Mouse (Mus musculus) lung, adult 18-20 months (tissue): ENCODE results near the gene Tnfsf9.

Source experiments
- DNase-seq, 2 experiments: peaks; one replicate each; pipeline ENCODE4 v3.0.0; 2022; ENCODE audit warnings: mixed read lengths in 2 of 2

Gene Tnfsf9

GRCm38 (mm10) chr17:57135635-57136034 lies 30.5 kb downstream of the Tnfsf9 start:
- DNase-seq = no peak

- no peak for DNase-seq
Measured at GRCm38 (mm10) chr17:57138676-57139075, 33.6 kb downstream of the Tnfsf9 start.

- no peak for DNase-seq
Measured at GRCm38 (mm10) chr17:57139708-57140107, 34.6 kb downstream of the Tnfsf9 start.

GRCm38 (mm10) chr17:57143704-57144103 lies 38.6 kb downstream of the Tnfsf9 start:
- no peak for DNase-seq

- DNase-seq = no peak
Measured at GRCm38 (mm10) chr17:57145115-57145514, 40.0 kb downstream of the Tnfsf9 start.

GRCm38 (mm10) chr17:57148343-57148742 lies 43.2 kb downstream of the Tnfsf9 start:
- no peak for DNase-seq

- no peak for DNase-seq
Measured at GRCm38 (mm10) chr17:57148994-57149803, 44.1 kb downstream of the Tnfsf9 start, which contains the start of gene Cd70. Gene Cd70, minus strand, starts transcription at chr17:57149777.

- no peak for DNase-seq
Measured at GRCm38 (mm10) chr17:57153006-57153405, 47.9 kb downstream of the Tnfsf9 start.

- no peak for DNase-seq
Measured at GRCm38 (mm10) chr17:57153787-57154186, 48.7 kb downstream of the Tnfsf9 start.
